Comparison of ENCODE assay signal across 10 mouse cellular contexts in genomic region chr11:82255601-82256000, GRCm38 (mm10). TPM values are rescaled to one million over a fixed set of nuclear protein-coding genes. Genes with fewer than 3 reads are reported as not detected.
DNase-seq lines count a peak whose midpoint lies in the region; ATAC-seq and TF ChIP-seq lines count a peak whose summit lies in the region.
"Had no signal": no experiment of that assay in that cellular context is flagged by ENCODE, and none has a peak within 500 bp of the region (broad histone marks: within the 10 kb centered on the region; RNA-seq: fewer than 3 reads in every experiment).

No protein-coding gene starts in this region.

- peak; percentile 72 for TF ChIP-seq CTCF in intestine, postnatal 0 days (IDR thresholded peaks at IDR 0.05; ENCODE audit: low read depth)

- H3K36me3 ChIP-seq in intestine, postnatal 0 days (ENCODE audit: control insufficient read depth, insufficient read depth): no peaks in the 10 kb centered on the region
- H3K36me3 ChIP-seq in intestine, embryonic 16.5 days (ENCODE audit: control insufficient read depth, insufficient read depth, low read length): no peaks in the 10 kb centered on the region
- no peaks in the 10 kb centered on the region for H3K36me3 ChIP-seq in hindbrain, embryonic 12.5 days
- no peaks in the 10 kb centered on the region for H3K36me3 ChIP-seq in limb, embryonic 11.5 days (ENCODE audit: control insufficient read depth, insufficient read depth, low read length)
- H3K36me3 ChIP-seq: neural tube, embryonic 13.5 days had no signal

- DNase-seq in adrenal gland, adult 8-10 months: peak; percentile 21
- DNase-seq in embryo, embryonic 11.5 days (ENCODE audit: low read depth, low spot score): peak; percentile 20
- DNase-seq in limb, embryonic 11.5 days (ENCODE audit: low spot score): peak; percentile 39
- DNase-seq in right cerebral cortex, adult 18-20 months: peak; percentile 43
- no peak for DNase-seq in urinary bladder, postnatal 25 days (ENCODE audit: low spot score)

- H3K9me3 ChIP-seq in intestine, postnatal 0 days (ENCODE audit: control insufficient read depth): no peaks in the 10 kb centered on the region
- H3K9me3 ChIP-seq in intestine, embryonic 16.5 days (ENCODE audit: control insufficient read depth, low read length): no peaks in the 10 kb centered on the region
- no peaks in the 10 kb centered on the region for H3K9me3 ChIP-seq in hindbrain, embryonic 12.5 days (replicated peaks)
- no peaks in the 10 kb centered on the region for H3K9me3 ChIP-seq in limb, embryonic 11.5 days (ENCODE audit: control insufficient read depth, low read length)
- H3K9me3 ChIP-seq: neural tube, embryonic 13.5 days had no signal

- H3K9ac ChIP-seq in intestine, postnatal 0 days (ENCODE audit: low read depth, low read length): no peak overlapping the region
- no peak overlapping the region for H3K9ac ChIP-seq in intestine, embryonic 16.5 days (ENCODE audit: low read depth, low read length)
- H3K9ac ChIP-seq in hindbrain, embryonic 12.5 days: no peak overlapping the region
- H3K9ac ChIP-seq in limb, embryonic 11.5 days (ENCODE audit: low read length): no peak overlapping the region
- H3K9ac ChIP-seq: neural tube, embryonic 13.5 days had no signal

- no peak overlapping the region for H3K4me2 ChIP-seq in intestine, postnatal 0 days (replicated peaks; ENCODE audit: low read depth)
- no peak overlapping the region for H3K4me2 ChIP-seq in intestine, embryonic 16.5 days (ENCODE audit: low read depth, low read length)
- no peak overlapping the region for H3K4me2 ChIP-seq in hindbrain, embryonic 12.5 days (replicated peaks)
- H3K4me2 ChIP-seq in limb, embryonic 11.5 days (ENCODE audit: low read depth, severe bottlenecking): no peak overlapping the region
- H3K4me2 ChIP-seq: neural tube, embryonic 13.5 days had no signal

- no peak overlapping the region for H3K4me3 ChIP-seq in intestine, postnatal 0 days (ENCODE audit: low read depth, low read length)
- H3K4me3 ChIP-seq in intestine, embryonic 16.5 days (ENCODE audit: low read length): no peak overlapping the region
- no peak overlapping the region for H3K4me3 ChIP-seq in hindbrain, embryonic 12.5 days
- H3K4me3 ChIP-seq in limb, embryonic 11.5 days (ENCODE audit: low read depth, low read length): no peak overlapping the region
- H3K4me3 ChIP-seq: neural tube, embryonic 13.5 days had no signal

- no peaks in the 10 kb centered on the region for H3K4me1 ChIP-seq in intestine, postnatal 0 days (replicated peaks; ENCODE audit: control insufficient read depth, insufficient read depth, low read length)
- no peaks in the 10 kb centered on the region for H3K4me1 ChIP-seq in intestine, embryonic 16.5 days (ENCODE audit: control insufficient read depth, insufficient read depth, low read length)
- peaks cover 20% of the 10 kb centered on the region for H3K4me1 ChIP-seq in hindbrain, embryonic 12.5 days
- H3K4me1 ChIP-seq in limb, embryonic 11.5 days (ENCODE audit: control insufficient read depth, insufficient read depth, low read length): peaks cover 2% of the 10 kb centered on the region; the same call in 1 of the 2 replicates

- no peak overlapping the region for H3K27ac ChIP-seq in intestine, postnatal 0 days (ENCODE audit: low read depth, low read length)
- H3K27ac ChIP-seq in intestine, embryonic 16.5 days (ENCODE audit: low read length): no peak overlapping the region
- H3K27ac ChIP-seq in hindbrain, embryonic 12.5 days: no peak overlapping the region
- no peak overlapping the region for H3K27ac ChIP-seq in limb, embryonic 11.5 days (replicated peaks; ENCODE audit: low read depth, low read length)
- H3K27ac ChIP-seq: neural tube, embryonic 13.5 days had no signal

- ATAC-seq in intestine, postnatal 0 days: no peak
- no peak for ATAC-seq in intestine, embryonic 16.5 days
- peak; percentile 55; the same call in 1 of the 2 replicates for ATAC-seq in hindbrain, embryonic 12.5 days (ENCODE audit: low FRiP score)
- no peak for ATAC-seq in limb, embryonic 11.5 days (ENCODE audit: insufficient number of reproducible peaks, low FRiP score, low TSS enrichment, low read depth)

- WGBS in intestine, postnatal 0 days: 19% methylated on average over 4 of the region's 4 CpGs
- 14% methylated on average over 4 of the region's 4 CpGs for WGBS in intestine, embryonic 16.5 days
- WGBS in hindbrain, embryonic 12.5 days: 22% methylated on average over 4 of the region's 4 CpGs
- WGBS in limb, embryonic 11.5 days: 34% methylated on average over 4 of the region's 4 CpGs

- no peaks in the 10 kb centered on the region for H3K27me3 ChIP-seq in intestine, postnatal 0 days (replicated peaks; ENCODE audit: control insufficient read depth, insufficient read depth, low read length)
- H3K27me3 ChIP-seq in intestine, embryonic 16.5 days (replicated peaks; ENCODE audit: control insufficient read depth, insufficient read depth, low read length): no peaks in the 10 kb centered on the region; the same call in 1 of the 2 replicates
- H3K27me3 ChIP-seq in hindbrain, embryonic 12.5 days: peaks cover 11% of the 10 kb centered on the region
- no peaks in the 10 kb centered on the region for H3K27me3 ChIP-seq in limb, embryonic 11.5 days (ENCODE audit: control insufficient read depth, insufficient read depth, low read length)

RNA-seq across cellular contexts. Expression of gene Ccl1, which starts 49.9 kb away (rescaled TPM):
- polyA plus RNA-seq in intestine, postnatal 0 days (2015; fragmentation: Nextera tagmentation; extraction: Ambion mirVana): not detected in 2 replicates
- polyA plus RNA-seq in intestine, embryonic 16.5 days (2015; fragmentation: Nextera tagmentation; extraction: Ambion mirVana): not detected in 2 replicates
- total RNA-seq in adrenal gland, adult 8-10 months (2022): not detected
- not detected in 2 replicates for polyA plus RNA-seq in hindbrain, embryonic 12.5 days (2016; fragmentation: Nextera tagmentation; extraction: Ambion mirVana)
- not detected in 2 replicates for polyA plus RNA-seq in limb, embryonic 11.5 days (2014; fragmentation: Nextera tagmentation; extraction: Ambion mirVana)
- total RNA-seq: MEL had no signal
